Mouse (Mus musculus) kidney, adult 9 months (tissue): ENCODE data around the gene Mrgpra9.
"Not testable (repeated sequence)": the region's sequence is repeated elsewhere in the genome, so short reads cannot be mapped to it uniquely, and the experiment has no call there.

Experiments
- DNase-seq: peaks from one replicate; pipeline ENCODE4 v3.0.0; 2022

Gene Mrgpra9

DNA sequence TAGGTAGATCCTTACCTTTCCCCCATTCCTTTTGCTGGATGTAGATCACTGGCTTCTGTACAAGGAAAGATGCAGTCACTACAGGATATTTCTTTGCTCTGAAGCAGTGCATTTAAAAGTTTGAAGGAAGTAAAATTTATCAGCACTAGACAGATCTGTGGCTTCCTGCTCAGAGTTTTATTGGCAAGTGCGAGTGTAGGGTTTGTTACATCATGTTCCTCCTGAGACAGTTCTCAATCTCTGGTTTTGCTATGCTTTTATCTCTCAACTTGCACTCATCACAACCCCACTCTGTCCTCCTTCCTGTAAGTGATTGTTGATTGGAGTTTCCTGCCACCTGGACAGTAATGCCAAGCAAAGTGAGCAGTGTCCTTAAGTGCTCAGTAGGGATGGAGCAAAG, at the start of gene Mrgpra9:
Gene Mrgpra9, minus strand, starts transcription at position 79 of the 400 bp plus-strand sequence.
- no peak for DNase-seq

DNA sequence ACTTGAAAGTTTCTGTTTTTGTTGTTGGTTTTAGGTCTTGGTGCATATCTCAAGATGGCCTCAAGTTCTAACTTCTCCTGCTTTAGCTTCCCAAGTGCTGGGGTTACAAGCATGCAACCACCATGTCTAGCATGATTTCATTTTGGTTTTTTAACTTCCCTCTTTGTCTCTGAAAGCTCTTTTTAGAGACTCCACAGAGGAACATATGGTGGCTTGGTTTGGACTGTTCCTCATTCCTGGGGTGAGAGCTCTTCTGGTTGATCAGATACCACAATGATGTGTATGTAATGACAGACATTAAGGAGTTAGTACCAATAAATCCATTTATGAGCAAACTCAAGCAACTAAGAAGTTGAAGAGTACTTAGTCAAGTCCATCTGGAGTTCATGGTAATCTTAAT, 47.0 kb upstream of the Mrgpra9 start:
- not testable (repeated sequence) for DNase-seq

DNA sequence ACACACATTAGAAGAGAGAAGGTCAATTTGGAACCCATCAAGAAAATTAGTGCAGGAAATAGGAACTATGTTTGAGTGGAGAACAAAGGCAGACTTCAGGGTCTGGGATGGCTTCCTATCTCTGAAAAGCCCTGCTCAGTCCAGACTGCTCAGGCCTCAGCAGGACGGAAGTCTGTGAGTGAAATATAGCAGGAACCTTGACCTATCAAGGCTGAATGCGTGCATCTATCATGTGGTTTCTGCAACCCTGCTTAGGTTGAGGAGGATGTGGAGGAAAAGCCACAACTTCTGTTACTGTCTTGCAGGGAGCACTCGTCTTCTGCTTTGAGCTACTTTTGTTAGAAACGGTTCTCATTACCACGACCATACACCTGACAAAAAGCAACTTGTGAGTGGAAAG, 18.9 kb upstream of the Mrgpra9 start:
- DNase-seq: not testable (repeated sequence)

DNA sequence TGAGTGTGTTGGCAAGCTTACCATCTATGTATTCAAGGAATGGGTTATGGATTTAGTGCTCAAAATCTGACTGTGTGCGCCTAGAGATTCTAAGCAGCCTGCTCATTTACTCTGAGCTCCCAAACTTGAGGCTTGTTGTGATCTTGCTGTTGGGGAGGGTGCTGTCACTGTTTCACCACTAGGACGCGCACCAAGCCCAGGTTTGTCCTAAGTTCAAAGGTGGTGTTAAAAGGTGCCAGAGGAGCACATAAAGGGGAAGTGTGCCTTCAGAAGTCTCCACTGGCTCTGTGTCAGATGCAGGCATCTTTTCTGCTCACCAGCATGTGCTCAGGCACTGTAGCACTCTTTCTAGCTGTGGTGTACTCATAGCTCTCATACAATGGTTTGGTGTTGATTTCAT, 8.0 kb downstream of the Mrgpra9 start:
- no peak for DNase-seq

DNA sequence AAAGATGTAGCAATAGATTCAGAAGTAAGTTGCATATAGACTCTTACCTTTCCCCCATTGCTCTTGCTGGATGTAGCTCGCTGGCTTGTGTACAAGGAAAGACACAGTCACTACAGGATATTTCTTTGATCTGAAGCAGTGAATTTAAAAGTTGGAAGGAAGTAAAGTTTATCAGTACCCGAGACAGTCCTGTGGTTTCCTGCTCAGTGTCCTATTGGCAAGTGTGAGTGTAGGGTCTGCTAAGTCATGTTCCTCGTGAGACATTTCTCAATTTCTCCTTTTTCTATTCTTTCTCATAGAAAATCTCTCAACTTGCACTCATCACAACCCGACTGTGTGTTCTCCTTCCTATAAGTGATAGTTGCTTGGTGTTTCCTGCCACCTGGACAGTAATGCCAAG, 47.8 kb downstream of the Mrgpra9 start, which contains the start of gene Mrgpra6:
Gene Mrgpra6, minus strand, starts transcription at position 91 of the 400 bp plus-strand sequence.
- no peak for DNase-seq

DNA sequence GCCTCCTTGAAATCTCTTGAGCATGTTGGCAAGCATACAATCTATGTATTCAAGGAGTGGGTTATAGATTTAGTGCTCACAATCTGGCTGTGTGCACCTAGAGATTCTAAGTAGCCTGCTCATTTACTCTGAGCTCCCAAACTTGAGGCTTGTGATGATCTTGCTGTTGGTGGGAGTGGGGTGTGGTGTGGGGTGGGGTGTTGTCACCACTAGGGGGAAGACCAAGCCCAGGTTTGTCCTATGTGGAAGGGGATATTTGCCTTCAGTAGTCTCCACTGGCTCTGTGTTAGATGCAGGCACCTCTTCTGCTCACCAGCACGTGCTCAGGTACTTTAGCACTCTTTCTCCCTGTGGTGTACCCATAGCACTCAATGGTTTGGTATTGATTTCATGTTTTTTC, 57.4 kb downstream of the Mrgpra9 start:
- DNase-seq: no peak
